Mouse (Mus musculus) hindbrain, embryonic 15.5 days (tissue): ENCODE results near the gene Mbd3. TPM values are rescaled to one million over a fixed set of nuclear protein-coding genes. Genes with fewer than 3 reads are reported as not detected.

ENCODE experiments used
- ATAC-seq: fragments of 200-750 bp; cut with Nextera tagmentation; 2 replicates; pipeline ENCODE4 v1.8.0; 2017; ENCODE audit warnings: low read depth, moderate number of reproducible peaks, moderate TSS enrichment; ENCODE audit not compliant: low FRiP score
- H3K27ac ChIP-seq: fragments of 300-500 bp; sonication (generic); replicated peaks from 2 replicates; pipeline ENCODE4 v1.5.1; 2015; ENCODE audit warnings: mild to moderate bottlenecking, inconsistent platforms
- H3K27me3 ChIP-seq: fragments of 300-500 bp; sonication (generic); 2 replicates; pipeline ENCODE4 v1.6.1; 2015; ENCODE audit warnings: control low read depth, inconsistent platforms
- H3K36me3 ChIP-seq: fragments of 300-500 bp; sonication (generic); 2 replicates; pipeline ENCODE4 v1.6.1; 2015; ENCODE audit warnings: control low read depth, inconsistent platforms
- H3K4me1 ChIP-seq: fragments of 300-500 bp; sonication (generic); replicated peaks from 2 replicates; pipeline ENCODE4 v1.6.1; 2015; ENCODE audit warnings: control low read depth, inconsistent platforms
- H3K4me2 ChIP-seq: fragments of 300-500 bp; sonication (generic); 2 replicates; pipeline ENCODE4 v1.6.1; 2015; ENCODE audit warnings: moderate library complexity, mild to moderate bottlenecking, inconsistent platforms
- H3K4me3 ChIP-seq: fragments of 300-500 bp; sonication (generic); 2 replicates; pipeline ENCODE4 v1.5.1; 2015; ENCODE audit warnings: mild to moderate bottlenecking, inconsistent platforms
- H3K9ac ChIP-seq: fragments of 300-500 bp; sonication (generic); 2 replicates; pipeline ENCODE4 v1.6.1; 2015; ENCODE audit warnings: inconsistent platforms
- H3K9me3 ChIP-seq: fragments of 300-500 bp; sonication (generic); 2 replicates; pipeline ENCODE4 v1.6.1; 2016; ENCODE audit warnings: control low read depth, inconsistent platforms
- WGBS: fragments of 180-500 bp; shearing (Covaris S2); methylation state at CpG from one replicate; pipeline ENCODE4 v1.1.7; 2015; 5-methylcytosine and 5-hydroxymethylcytosine counted together
- polyA plus RNA-seq: library from polyadenylated mRNA; unstranded; fragments of >200 nt; fragmentation: Nextera tagmentation; extraction: Ambion mirVana; gene quantifications from 2 replicates; pipeline ENCODE4 v1.2.1, GENCODE M21; 2015

The Mbd3 gene
- polyA plus RNA-seq, 1 experiment from 2014 or later = 229 TPM

GRCm38 (mm10) chr10:80434823-80435222 lies 35.5 kb upstream of the Mbd3 start:
- Histone ChIP-seq H3K27ac (no peak overlapping the region), H3K36me3 (peaks cover 3% of the 10 kb centered on the region; the same call in 1 of the 2 replicates), H3K27me3 (no peaks in the 10 kb centered on the region), H3K9me3 (no peaks in the 10 kb centered on the region), H3K9ac (no peak overlapping the region), H3K4me2 (no peak overlapping the region), H3K4me1 (peaks cover 24% of the 10 kb centered on the region), H3K4me3 (no peak overlapping the region)
- ATAC-seq = no peak
- 82% methylated on average over 3 of the region's 3 CpGs for WGBS

DNA sequence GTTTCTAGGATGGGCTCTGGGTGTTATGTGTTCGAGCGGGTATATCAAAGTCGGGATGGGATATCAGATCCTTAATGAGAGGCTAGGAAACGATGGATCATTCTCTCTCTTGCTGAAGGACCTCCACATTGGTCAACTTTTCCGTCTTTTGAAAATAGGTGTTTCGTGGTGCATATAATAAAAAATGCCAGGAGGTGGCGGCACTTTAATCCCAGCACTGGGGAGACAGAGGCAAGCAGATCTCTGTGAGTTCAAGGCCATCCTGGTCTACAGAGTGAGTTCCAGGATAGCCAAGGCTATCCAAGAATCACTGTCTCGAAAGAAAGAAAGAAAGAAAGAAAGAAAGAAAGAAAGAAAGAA lies 34.9 kb upstream of the Mbd3 start:
- H3K36me3 ChIP-seq = peaks cover 3% of the 10 kb centered on the region
- no peaks in the 10 kb centered on the region for H3K9me3 ChIP-seq
- 15% methylated on average over 8 of the region's 8 CpGs for WGBS
- no peaks in the 10 kb centered on the region for H3K27me3 ChIP-seq
- peak overlapping the region; percentile 37 for H3K4me2 ChIP-seq
- no peak overlapping the region for H3K9ac ChIP-seq
- peaks cover 24% of the 10 kb centered on the region for H3K4me1 ChIP-seq
- H3K27ac ChIP-seq = peak overlapping the region; percentile 99
- peak overlapping the region; percentile 94 for H3K4me3 ChIP-seq
- peak; percentile 4; the same call in 1 of the 2 replicates for ATAC-seq

GRCm38 (mm10) chr10:80433513-80434232 lies 34.3 kb upstream of the Mbd3 start, which contains the start of gene Tcf3:
Gene Tcf3 (minus strand): TSS chr10:80433647.
- Histone ChIP-seq H3K9me3 (no peaks in the 10 kb centered on the region), H3K4me2 (peak within 1 kb of the TSS; percentile 83), H3K27ac (peak within 1 kb of the TSS; percentile 99), H3K36me3 (peaks cover 7% of the 10 kb centered on the region), H3K4me3 (peak within 1 kb of the TSS; percentile 94), H3K9ac (peak within 1 kb of the TSS; percentile 94), H3K27me3 (no peaks in the 10 kb centered on the region), H3K4me1 (peaks cover 24% of the 10 kb centered on the region)
- peak; percentile 94 for ATAC-seq
- WGBS = under 1% methylated on average over 41 of the region's 61 CpGs

GRCm38 (mm10) chr10:80432936-80433512 lies 33.7 kb upstream of the Mbd3 start:
- peaks cover 24% of the 10 kb centered on the region for H3K4me1 ChIP-seq
- no peaks in the 10 kb centered on the region for H3K27me3 ChIP-seq
- peak overlapping the region; percentile 94 for H3K9ac ChIP-seq
- peak overlapping the region; percentile 83 for H3K4me2 ChIP-seq
- peak overlapping the region; percentile 99 for H3K27ac ChIP-seq
- peaks cover 13% of the 10 kb centered on the region for H3K36me3 ChIP-seq
- no peaks in the 10 kb centered on the region for H3K9me3 ChIP-seq
- peak overlapping the region; percentile 94 for H3K4me3 ChIP-seq
- no peak for ATAC-seq
- under 1% methylated on average over 53 of the region's 60 CpGs for WGBS

- peak overlapping the region; percentile 83 for H3K4me2 ChIP-seq
- peaks cover 24% of the 10 kb centered on the region for H3K4me1 ChIP-seq
- peak overlapping the region; percentile 99 for H3K27ac ChIP-seq
- H3K4me3 ChIP-seq = peak overlapping the region; percentile 94
- H3K9me3 ChIP-seq = no peaks in the 10 kb centered on the region
- peak overlapping the region; percentile 94 for H3K9ac ChIP-seq
- H3K27me3 ChIP-seq = no peaks in the 10 kb centered on the region
- H3K36me3 ChIP-seq = peaks cover 18% of the 10 kb centered on the region
- no peak for ATAC-seq
- 3% methylated on average over 4 of the region's 4 CpGs for WGBS
Measured at GRCm38 (mm10) chr10:80432387-80432785, 33.0 kb upstream of the Mbd3 start.

DNA sequence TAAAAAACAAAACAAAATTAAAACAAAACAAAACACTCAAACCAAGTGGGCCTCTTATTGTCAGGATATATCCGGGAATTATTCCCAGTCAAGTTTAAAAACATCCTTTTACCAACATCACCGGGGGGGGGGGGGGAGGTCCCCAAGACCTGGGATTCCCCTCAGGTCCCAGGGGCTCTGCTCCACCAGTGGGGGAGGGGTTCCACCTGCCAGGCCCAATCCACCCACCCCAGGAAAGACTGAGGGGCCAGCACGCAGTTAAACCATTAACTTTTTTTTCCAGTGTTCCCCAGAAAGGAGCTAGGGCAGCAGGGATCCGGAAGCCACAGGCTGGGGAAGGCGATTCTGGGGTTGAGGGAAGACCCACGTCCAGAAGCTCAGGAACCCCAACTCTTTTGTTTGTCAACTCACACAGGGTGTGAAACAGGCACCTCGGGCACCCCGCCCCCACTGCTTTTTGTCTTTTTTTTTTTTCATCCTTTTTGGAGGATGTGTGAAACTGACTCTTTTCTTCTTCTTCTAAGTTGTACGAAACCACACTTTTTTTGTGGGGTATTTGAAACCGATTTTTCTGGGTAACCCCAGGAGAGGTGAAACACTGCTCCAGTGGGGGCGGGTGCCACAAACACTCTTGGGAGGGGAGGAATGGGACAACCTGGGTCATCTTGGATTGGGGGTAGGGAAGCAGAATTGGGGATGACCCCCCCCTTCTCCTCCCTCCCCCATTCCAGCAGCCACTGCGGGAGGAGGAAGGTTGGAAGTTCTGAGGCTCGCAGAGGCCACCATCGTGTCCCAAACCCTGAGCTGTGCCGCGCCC lies 32.4 kb upstream of the Mbd3 start:
- H3K4me2 ChIP-seq = peak overlapping the region; percentile 83
- peak overlapping the region; percentile 94 for H3K9ac ChIP-seq
- H3K27me3 ChIP-seq = no peaks in the 10 kb centered on the region
- peaks cover 24% of the 10 kb centered on the region for H3K36me3 ChIP-seq
- H3K4me1 ChIP-seq = peaks cover 24% of the 10 kb centered on the region
- H3K4me3 ChIP-seq = peak overlapping the region; percentile 94
- H3K27ac ChIP-seq = no peak overlapping the region
- 19% methylated on average over 16 of the region's 16 CpGs for WGBS
- ATAC-seq = no peak
- no peaks in the 10 kb centered on the region for H3K9me3 ChIP-seq

- Histone ChIP-seq H3K9ac (no peak overlapping the region), H3K27ac (no peak overlapping the region)
Measured at GRCm38 (mm10) chr10:80430375-80430980, 31.1 kb upstream of the Mbd3 start.

DNA sequence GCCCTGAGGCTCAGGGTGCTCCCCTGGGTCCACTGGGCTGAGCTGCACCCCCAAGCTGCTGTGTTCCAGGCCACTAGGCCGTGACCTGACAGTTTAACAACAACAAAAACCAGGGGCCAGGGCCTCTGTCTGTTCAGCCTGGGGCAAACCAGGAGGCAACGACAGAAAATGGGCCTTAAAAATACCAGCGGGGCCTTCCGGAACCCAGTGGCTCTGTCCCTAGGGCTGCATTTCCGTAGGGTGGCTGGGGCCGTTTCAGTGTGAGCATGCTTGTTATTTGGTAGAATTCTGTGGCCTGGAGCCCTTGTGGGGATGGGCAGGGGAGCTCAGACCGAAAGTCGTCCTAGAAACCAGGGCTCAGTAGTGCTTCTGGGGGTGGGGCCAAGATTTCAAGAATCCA lies 30.4 kb upstream of the Mbd3 start:
- no peak overlapping the region for H3K4me2 ChIP-seq

More at GRCm38 (mm10) chr10:80430375-80430980, 31.1 kb upstream of the Mbd3 start:
- 66% methylated on average over 8 of the region's 8 CpGs for WGBS
- Histone ChIP-seq H3K9me3 (no peaks in the 10 kb centered on the region), H3K4me3 (no peak overlapping the region), H3K4me1 (peaks cover 24% of the 10 kb centered on the region), H3K27me3 (no peaks in the 10 kb centered on the region), H3K4me2 (no peak overlapping the region), H3K36me3 (peaks cover 35% of the 10 kb centered on the region)
- no peak for ATAC-seq

DNA sequence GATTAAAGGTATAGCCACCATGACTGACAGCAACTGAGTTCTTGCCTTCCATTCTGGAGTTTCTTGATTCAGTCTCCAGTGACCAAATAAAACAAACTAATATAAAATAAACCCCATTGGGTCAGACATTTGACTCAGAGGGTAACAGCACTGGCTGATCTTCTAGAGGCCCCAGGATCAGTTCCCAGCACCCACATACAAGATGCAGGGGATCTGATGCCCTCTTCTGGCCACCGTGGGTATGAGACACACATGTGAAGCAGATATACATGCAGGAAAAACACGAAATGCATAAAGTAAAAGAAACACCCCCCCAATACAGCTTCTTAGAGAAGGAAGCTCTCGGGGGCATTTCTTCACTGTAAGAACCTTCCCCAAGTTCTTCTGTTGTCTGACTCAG lies 25.7 kb upstream of the Mbd3 start:
- Histone ChIP-seq H3K36me3 (peaks cover 60% of the 10 kb centered on the region), H3K9me3 (no peaks in the 10 kb centered on the region), H3K27me3 (no peaks in the 10 kb centered on the region), H3K4me3 (no peak overlapping the region), H3K4me1 (peaks cover 14% of the 10 kb centered on the region), H3K4me2 (no peak overlapping the region), H3K27ac (no peak overlapping the region), H3K9ac (no peak overlapping the region)
- WGBS = 96% methylated on average over 3 of the region's 3 CpGs
- ATAC-seq = no peak

More for the DNA sequence above, 30.4 kb upstream of the Mbd3 start:
- WGBS = 87% methylated on average over 8 of the region's 8 CpGs
- H3K9me3 ChIP-seq = no peaks in the 10 kb centered on the region
- no peak overlapping the region for H3K4me3 ChIP-seq
- no peak overlapping the region for H3K27ac ChIP-seq
- peaks cover 41% of the 10 kb centered on the region for H3K36me3 ChIP-seq
- ATAC-seq = no peak
- H3K9ac ChIP-seq = no peak overlapping the region
- peaks cover 24% of the 10 kb centered on the region for H3K4me1 ChIP-seq
- no peaks in the 10 kb centered on the region for H3K27me3 ChIP-seq

DNA sequence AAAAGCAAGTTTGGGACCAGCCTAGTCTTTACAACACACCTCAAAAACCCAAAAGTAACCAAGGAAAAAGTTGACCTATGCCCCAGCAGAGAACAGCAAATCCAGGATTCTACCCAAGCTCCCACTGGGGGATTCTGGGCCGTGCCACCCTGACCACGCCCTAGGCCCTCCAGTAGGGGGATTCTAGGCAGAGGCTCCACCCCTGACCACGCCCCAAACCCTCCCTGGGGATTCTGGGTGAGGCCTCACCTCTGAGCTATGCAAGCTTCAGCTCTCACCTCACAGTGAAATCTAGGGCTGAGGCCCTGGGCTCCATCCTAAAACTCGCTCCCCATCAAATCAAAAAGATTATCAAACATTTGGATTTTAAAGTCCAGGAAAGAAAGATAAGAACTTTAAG lies 24.2 kb upstream of the Mbd3 start:
- Histone ChIP-seq H3K4me3 (no peak overlapping the region), H3K9me3 (no peaks in the 10 kb centered on the region), H3K4me1 (peaks cover 28% of the 10 kb centered on the region), H3K9ac (no peak overlapping the region), H3K4me2 (no peak overlapping the region), H3K36me3 (peaks cover 69% of the 10 kb centered on the region), H3K27me3 (no peaks in the 10 kb centered on the region), H3K27ac (0 out of 2 replicates have a peak overlapping the region, but pooled peaks have one; percentile 10)
- ATAC-seq = no peak
- WGBS = 57% methylated on average over 4 of the region's 4 CpGs

DNA sequence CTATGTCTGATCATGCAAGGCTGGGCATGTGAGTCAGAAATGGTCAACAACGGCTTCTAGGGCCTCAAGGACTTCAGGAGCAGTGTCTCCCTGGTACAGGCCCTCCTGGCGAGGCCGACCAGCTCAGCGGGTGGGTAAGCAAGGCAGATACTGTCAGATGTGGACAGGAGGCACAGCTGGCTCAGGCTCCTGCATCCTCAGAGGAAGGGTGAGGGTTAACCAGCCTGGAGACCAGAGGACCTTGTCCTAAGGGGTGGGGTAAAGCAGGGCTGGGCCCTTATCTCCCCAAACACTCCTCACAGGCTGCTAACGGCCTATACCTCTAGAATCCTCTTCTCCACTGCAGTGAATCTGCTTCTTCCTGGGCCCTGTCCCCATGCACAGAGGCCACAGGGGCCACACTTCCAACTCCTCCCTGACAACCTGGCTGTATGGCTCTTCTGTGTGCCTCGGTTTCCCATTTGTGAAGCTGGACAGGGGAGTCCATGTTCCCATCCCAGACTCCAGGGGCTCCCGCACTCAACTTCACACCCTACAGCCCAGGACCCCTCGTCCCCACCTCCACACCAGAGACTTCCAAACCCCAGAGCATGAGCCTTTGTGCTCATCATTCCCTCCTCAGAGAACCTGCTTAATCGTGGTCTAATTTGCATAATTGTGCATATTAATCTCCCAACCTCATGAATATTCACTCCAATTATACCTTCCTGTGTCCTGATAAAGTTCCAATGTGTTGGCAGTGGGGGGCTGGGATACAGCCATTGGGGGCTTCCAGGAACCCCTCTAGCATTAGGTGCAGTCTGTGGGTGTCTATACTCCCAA lies 22.5 kb upstream of the Mbd3 start:
- H3K4me2 ChIP-seq = 0 out of 2 replicates have a peak overlapping the region, but pooled peaks have one; percentile 3
- H3K9me3 ChIP-seq = no peaks in the 10 kb centered on the region
- H3K4me3 ChIP-seq = no peak overlapping the region
- H3K27ac ChIP-seq = peak overlapping the region; percentile 73
- no peak overlapping the region for H3K9ac ChIP-seq
- 71% methylated on average over 9 of the region's 9 CpGs for WGBS
- peaks cover 32% of the 10 kb centered on the region for H3K4me1 ChIP-seq
- ATAC-seq = no peak
- H3K36me3 ChIP-seq = peaks cover 64% of the 10 kb centered on the region
- no peaks in the 10 kb centered on the region for H3K27me3 ChIP-seq
